Mouse (Mus musculus) neural tube, embryonic 12.5 days (tissue): ENCODE results near the gene Mettl9. TPM values are rescaled to one million over a fixed set of nuclear protein-coding genes. Genes with fewer than 3 reads are reported as not detected.
A peak's percentile ranks its signal among the peaks of the same experiment; 100 is the strongest.

Experiments used
- ATAC-seq: fragments of 200-750 bp; cut with Nextera tagmentation; 2 replicates; pipeline ENCODE4 v1.8.0; 2017; ENCODE audit warnings: low read depth, mild to moderate bottlenecking, moderate TSS enrichment, moderate library complexity; ENCODE audit not compliant: low FRiP score
- H3K27ac ChIP-seq: fragments of 300-500 bp; sonication (generic); 2 replicates; pipeline ENCODE4 v1.5.1; 2016
- H3K27me3 ChIP-seq: fragments of 300-500 bp; sonication (generic); replicated peaks from 2 replicates; pipeline ENCODE4 v1.6.1; 2016; ENCODE audit warnings: mild to moderate bottlenecking
- H3K36me3 ChIP-seq: fragments of 300-500 bp; sonication (generic); 2 replicates; pipeline ENCODE4 v1.6.1; 2016; ENCODE audit warnings: mild to moderate bottlenecking
- H3K4me1 ChIP-seq: fragments of 300-500 bp; sonication (generic); 2 replicates; pipeline ENCODE4 v1.6.1; 2016
- H3K4me2 ChIP-seq: fragments of 300-500 bp; sonication (generic); replicated peaks from 2 replicates; pipeline ENCODE4 v1.6.1; 2016; ENCODE audit warnings: mild to moderate bottlenecking
- H3K4me3 ChIP-seq: fragments of 300-500 bp; sonication (generic); 2 replicates; pipeline ENCODE4 v1.5.1; 2016
- H3K9ac ChIP-seq: fragments of 300-500 bp; sonication (generic); 2 replicates; pipeline ENCODE4 v1.6.1; 2016; ENCODE audit warnings: mild to moderate bottlenecking
- H3K9me3 ChIP-seq: fragments of 300-500 bp; sonication (generic); 2 replicates; pipeline ENCODE4 v1.6.1; 2016; ENCODE audit warnings: mild to moderate bottlenecking
- WGBS: fragments of 180-500 bp; shearing (Covaris S2); methylation state at CpG from one replicate; pipeline ENCODE4 v1.1.7; 2016; 5-methylcytosine and 5-hydroxymethylcytosine counted together
- polyA plus RNA-seq: library from polyadenylated mRNA; unstranded; fragments of >200 nt; fragmentation: Nextera tagmentation; extraction: Ambion mirVana; gene quantifications from 2 replicates; pipeline ENCODE4 v1.2.1, GENCODE M21; 2016

Mettl9 gene
- polyA plus RNA-seq, 1 experiment from 2014 or later = 219 TPM

DNA sequence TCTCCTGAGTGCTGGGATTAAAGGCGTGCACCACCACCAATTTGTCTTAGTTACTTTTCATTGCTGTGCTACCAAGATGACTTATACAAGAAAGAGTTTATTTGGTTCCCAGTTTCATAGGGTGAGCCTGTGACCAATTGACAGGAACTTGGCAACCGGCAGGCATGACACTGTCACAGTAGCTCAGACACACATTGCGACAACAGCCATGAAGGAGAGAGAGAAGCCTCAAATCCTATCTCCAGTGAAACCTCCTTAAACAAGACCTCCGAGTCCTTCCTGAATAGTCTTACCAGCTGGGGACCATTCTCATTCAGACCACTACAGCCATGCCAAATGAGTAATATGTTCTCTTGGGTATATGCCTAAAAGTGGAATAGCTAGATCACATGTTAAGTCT is 18.8 kb downstream of the Mettl9 start:
- ATAC-seq = no peak
- Histone ChIP-seq H3K4me1 (no peaks in the 10 kb centered on the region), H3K36me3 (peaks cover 46% of the 10 kb centered on the region), H3K4me3 (no peak overlapping the region), H3K4me2 (no peak overlapping the region), H3K27me3 (no peaks in the 10 kb centered on the region), H3K9ac (no peak overlapping the region), H3K27ac (no peak overlapping the region), H3K9me3 (no peaks in the 10 kb centered on the region)
- 91% methylated on average over 4 of the region's 4 CpGs for WGBS

DNA sequence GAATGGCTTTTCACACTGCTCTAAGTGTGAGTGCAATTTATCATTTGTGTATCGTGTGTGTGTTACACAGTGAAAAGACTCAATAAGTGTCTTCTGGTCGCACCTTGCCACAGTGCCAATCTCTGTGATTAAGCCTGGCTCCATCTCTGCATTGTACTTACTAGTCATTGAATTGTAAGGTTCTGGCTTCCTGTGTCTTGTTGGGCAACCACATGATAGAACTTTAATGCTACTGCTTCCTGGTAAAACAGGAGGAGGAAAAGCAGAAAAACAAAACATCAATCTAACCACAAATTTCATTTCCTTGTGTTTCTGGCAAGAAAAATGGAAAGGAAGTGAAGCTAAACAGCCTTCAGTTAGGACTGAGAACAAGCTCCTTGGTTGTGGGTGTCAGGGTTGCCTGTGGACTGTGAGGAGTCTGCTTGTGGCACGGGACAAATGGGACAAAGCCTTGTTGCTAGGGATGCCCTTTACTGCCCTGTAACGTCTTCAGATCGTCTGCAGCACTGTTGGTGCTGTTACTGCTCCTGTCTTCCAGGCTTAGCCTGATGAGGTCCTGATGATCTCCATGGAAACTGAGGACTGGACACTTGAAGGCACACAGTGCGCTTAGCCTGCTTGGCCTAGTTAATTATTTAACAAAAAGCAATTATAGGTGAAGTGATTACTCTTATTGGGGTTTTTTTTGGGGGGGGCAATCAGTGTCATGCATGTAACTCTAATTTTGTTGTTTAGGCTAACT is 25.4 kb downstream of the Mettl9 start:
- H3K9me3 ChIP-seq = no peaks in the 10 kb centered on the region
- WGBS = 43% methylated on average over 6 of the region's 6 CpGs
- no peak overlapping the region for H3K4me2 ChIP-seq
- peaks cover 42% of the 10 kb centered on the region; the same call in 1 of the 2 replicates for H3K36me3 ChIP-seq
- no peak for ATAC-seq
- no peak overlapping the region for H3K4me3 ChIP-seq
- H3K27me3 ChIP-seq = no peaks in the 10 kb centered on the region
- no peak overlapping the region for H3K9ac ChIP-seq
- H3K27ac ChIP-seq = no peak overlapping the region
- H3K4me1 ChIP-seq = no peaks in the 10 kb centered on the region

DNA sequence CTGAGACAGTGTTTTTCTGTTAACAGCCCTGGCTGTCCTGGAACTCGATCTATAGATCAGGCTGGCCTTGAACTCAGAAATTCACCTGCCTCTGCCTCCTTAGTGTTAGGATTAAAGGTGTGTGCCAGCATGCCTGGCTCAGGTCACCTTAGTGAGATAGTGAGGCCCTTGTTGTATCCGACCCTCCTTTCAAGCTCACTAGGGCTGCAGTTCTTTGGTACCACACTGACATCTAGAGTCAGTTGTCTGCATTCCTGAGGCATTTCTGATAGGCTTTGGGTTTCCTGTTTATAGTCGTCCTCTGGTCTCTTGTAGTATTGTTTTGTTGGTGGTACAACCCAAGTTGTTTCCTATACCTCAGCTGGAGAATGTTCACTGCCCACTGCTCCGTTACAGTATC is 30.1 kb downstream of the Mettl9 start:
- H3K4me1 ChIP-seq = no peaks in the 10 kb centered on the region
- H3K9me3 ChIP-seq = no peaks in the 10 kb centered on the region
- H3K36me3 ChIP-seq = peaks cover 17% of the 10 kb centered on the region; the same call in 1 of the 2 replicates
- WGBS = 75% methylated on average over 4 of the region's 4 CpGs
- H3K27me3 ChIP-seq = no peaks in the 10 kb centered on the region
- H3K9ac ChIP-seq = no peak overlapping the region
- H3K4me3 ChIP-seq = no peak overlapping the region
- ATAC-seq = no peak
- H3K27ac ChIP-seq = no peak overlapping the region
- H3K4me2 ChIP-seq = no peak overlapping the region

DNA sequence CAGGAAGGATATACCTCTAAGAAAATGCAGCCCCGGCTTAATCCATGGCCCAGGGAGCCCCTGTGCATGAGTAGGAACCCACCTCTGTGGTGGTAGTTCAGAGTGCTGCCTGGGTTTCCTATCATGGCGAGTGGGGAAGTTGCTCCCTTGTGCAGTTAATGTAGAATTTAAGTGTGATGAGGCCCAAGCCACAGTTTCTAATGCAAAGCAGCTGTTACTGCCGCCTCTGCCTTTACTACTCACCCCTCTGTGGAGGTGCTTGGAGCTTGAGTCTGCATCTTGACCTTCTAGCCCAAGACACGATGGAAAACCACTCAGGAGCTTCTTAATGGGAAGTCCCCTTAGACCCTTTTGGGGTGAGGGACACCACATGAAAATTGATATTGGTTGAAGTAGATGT is 37.0 kb downstream of the Mettl9 start:
- no peaks in the 10 kb centered on the region for H3K27me3 ChIP-seq
- ATAC-seq = no peak
- no peak overlapping the region for H3K9ac ChIP-seq
- WGBS = 94% methylated on average over 4 of the region's 4 CpGs
- peaks cover 39% of the 10 kb centered on the region for H3K36me3 ChIP-seq
- no peak overlapping the region for H3K4me2 ChIP-seq
- no peak overlapping the region for H3K27ac ChIP-seq
- H3K4me3 ChIP-seq = no peak overlapping the region
- no peaks in the 10 kb centered on the region for H3K4me1 ChIP-seq
- H3K9me3 ChIP-seq = no peaks in the 10 kb centered on the region

DNA sequence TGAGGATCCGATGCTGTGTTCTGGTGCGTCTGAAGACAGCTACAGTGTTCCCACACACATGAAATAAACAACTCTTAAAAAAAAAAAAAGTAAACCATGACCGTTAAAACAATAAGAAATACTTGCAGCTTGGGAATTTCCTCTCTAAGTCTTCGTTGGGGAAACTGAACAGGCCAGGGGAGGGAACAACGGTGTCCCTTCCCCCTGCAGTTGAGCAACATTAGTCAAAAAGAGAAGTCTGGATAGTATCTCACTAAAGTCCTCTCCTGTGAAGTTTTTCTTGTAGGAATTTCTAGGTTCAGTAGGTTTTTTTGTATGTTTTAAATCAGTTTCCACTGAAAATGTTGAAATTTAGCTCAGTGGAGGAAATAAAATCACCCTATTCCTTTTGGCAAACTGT is 38.3 kb downstream of the Mettl9 start:
- WGBS = 92% methylated on average over 5 of the region's 5 CpGs
- Histone ChIP-seq H3K9ac (no peak overlapping the region), H3K36me3 (peaks cover 45% of the 10 kb centered on the region), H3K27me3 (no peaks in the 10 kb centered on the region), H3K27ac (no peak overlapping the region), H3K4me3 (no peak overlapping the region), H3K9me3 (no peaks in the 10 kb centered on the region), H3K4me2 (no peak overlapping the region), H3K4me1 (no peaks in the 10 kb centered on the region)
- ATAC-seq = no peak

DNA sequence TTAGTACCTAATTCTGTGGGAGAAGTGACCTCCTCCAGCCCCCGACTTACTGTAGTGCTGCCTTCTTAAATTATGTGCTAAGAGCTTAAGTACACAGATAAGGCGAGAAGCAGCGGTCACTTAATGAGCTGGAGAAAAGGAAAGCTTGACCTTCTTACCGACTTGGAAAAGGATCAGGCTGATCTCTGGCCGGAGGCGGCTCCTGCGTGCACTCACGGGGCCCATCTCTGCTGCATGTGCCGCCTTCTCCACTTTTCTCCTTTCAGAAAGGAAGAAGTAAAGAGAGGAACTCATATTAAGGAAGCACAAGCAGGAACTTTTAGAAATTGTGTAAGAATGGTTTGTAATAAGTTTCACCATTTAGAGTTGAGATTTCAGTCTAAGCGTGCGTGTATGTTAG is 40.0 kb downstream of the Mettl9 start, which contains the start of gene Igsf6:
Igsf6 (minus strand) TSS at position 292 of the 400 bp plus-strand sequence.
- Histone ChIP-seq H3K9me3 (no peaks in the 10 kb centered on the region), H3K4me1 (no peaks in the 10 kb centered on the region), H3K27me3 (no peaks in the 10 kb centered on the region), H3K36me3 (peaks cover 49% of the 10 kb centered on the region), H3K9ac (no peak within 1 kb of the TSS), H3K4me3 (no peak within 1 kb of the TSS), H3K4me2 (no peak within 1 kb of the TSS), H3K27ac (no peak within 1 kb of the TSS)
- WGBS = 88% methylated on average over 11 of the region's 11 CpGs
- ATAC-seq = no peak

DNA sequence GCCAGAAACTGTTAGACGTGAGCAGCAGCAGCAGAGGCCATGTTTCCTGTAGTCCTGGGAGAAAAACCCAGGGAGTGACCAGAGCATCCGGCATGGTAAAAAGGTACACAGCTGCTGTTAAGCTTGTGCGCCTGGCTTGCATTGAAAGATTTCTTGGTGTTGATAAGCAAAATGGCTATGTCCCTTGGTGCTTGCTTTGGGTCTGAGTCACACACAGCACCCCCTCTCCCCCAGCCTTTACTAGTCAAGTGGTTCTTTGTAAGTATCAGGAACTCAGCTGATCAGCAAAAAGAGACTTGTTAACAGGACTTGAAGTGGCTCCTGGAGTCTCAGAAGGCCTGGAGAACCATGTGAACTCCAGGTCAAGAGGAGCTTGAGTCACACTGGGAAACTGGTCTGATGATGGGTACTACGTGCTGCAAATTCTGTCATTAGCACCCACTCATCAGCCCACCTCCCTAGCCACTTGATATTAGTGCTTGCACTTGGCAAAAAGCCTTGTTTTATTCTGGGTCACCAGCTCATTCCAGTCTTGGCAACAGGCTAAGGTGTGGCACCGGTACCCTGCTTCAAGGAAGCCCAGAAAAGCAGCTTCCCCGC is 40.7 kb downstream of the Mettl9 start:
- Histone ChIP-seq H3K36me3 (peaks cover 46% of the 10 kb centered on the region), H3K4me1 (no peaks in the 10 kb centered on the region), H3K4me3 (no peak overlapping the region), H3K27ac (no peak overlapping the region), H3K9ac (no peak overlapping the region), H3K4me2 (no peak overlapping the region), H3K27me3 (no peaks in the 10 kb centered on the region), H3K9me3 (no peaks in the 10 kb centered on the region)
- WGBS = 92% methylated on average over 6 of the region's 6 CpGs
- no peak for ATAC-seq

DNA sequence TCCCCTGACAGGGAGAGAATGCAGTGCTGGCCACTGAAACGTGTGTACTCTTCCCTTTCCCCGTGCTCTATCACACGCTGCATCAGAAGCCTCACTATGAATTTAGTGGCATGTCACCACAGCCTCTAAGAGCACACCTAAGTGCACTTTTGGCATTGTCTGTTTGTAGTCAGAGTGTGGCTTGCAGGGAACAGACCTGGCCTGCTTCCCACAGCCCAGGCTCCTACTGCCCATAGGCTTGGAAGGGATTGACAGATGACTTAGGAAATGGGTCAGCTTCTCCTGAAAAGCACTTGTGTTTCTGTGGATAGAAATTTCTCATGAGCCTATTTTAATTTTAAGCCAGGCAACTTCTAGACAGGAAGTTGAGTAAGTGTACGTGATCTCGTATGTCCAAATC is 41.2 kb downstream of the Mettl9 start:
- peaks cover 40% of the 10 kb centered on the region for H3K36me3 ChIP-seq
- no peaks in the 10 kb centered on the region for H3K27me3 ChIP-seq
- no peak for ATAC-seq
- no peak overlapping the region for H3K27ac ChIP-seq
- H3K9me3 ChIP-seq = no peaks in the 10 kb centered on the region
- 95% methylated on average over 5 of the region's 5 CpGs for WGBS
- no peak overlapping the region for H3K9ac ChIP-seq
- H3K4me2 ChIP-seq = no peak overlapping the region
- no peak overlapping the region for H3K4me3 ChIP-seq
- H3K4me1 ChIP-seq = no peaks in the 10 kb centered on the region

DNA sequence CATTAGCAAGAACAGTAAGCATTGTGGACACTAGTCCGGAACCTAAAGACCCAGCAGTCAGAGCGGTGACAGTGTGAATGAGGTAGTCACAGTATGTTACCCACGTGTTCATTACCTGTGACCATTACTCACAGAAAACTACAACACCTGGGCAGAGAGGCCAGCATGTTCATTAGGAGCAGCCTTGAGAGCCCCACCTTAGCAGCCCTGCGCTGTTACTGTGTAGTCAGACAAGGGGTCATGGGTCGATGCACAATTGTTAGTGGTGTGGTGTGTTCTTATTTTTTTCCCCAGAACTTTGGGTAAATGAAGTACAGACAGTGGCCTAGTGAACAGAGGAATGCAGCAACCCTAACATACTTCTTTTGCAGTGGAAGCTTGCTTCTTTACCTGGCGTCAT is 43.1 kb downstream of the Mettl9 start:
- WGBS = 89% methylated on average over 6 of the region's 6 CpGs
- no peak overlapping the region for H3K4me2 ChIP-seq
- H3K27ac ChIP-seq = no peak overlapping the region
- H3K27me3 ChIP-seq = no peaks in the 10 kb centered on the region
- H3K9me3 ChIP-seq = no peaks in the 10 kb centered on the region
- peak; percentile 43; the same call in 1 of the 2 replicates for ATAC-seq
- H3K4me1 ChIP-seq = no peaks in the 10 kb centered on the region
- H3K4me3 ChIP-seq = no peak overlapping the region
- no peak overlapping the region for H3K9ac ChIP-seq
- H3K36me3 ChIP-seq = peaks cover 27% of the 10 kb centered on the region; the same call in 1 of the 2 replicates

DNA sequence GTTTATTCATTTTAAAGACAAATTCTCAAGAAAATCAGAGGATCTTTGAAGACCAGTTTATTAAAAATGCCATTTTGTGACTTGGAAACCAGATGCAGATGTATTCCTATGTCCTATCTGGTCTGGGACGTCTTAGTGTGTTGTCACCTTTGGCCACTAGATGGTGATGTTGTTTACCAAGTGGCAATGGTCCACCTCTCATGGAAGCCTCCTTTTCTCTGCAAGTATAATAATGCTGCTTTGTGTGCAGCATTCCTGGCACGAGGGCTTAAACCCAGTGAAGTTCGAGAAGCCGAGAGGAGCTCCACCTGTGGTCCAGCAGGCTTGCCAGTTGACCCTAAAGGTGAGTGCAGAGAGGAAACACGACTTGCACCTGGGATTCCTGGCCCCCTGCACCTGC is 43.6 kb downstream of the Mettl9 start:
- H3K4me1 ChIP-seq = no peaks in the 10 kb centered on the region
- H3K9me3 ChIP-seq = no peaks in the 10 kb centered on the region
- peak; percentile 87 for ATAC-seq
- H3K27ac ChIP-seq = no peak overlapping the region
- WGBS = 17% methylated on average over 5 of the region's 5 CpGs
- no peak overlapping the region for H3K4me2 ChIP-seq
- no peaks in the 10 kb centered on the region for H3K27me3 ChIP-seq
- no peak overlapping the region for H3K9ac ChIP-seq
- H3K4me3 ChIP-seq = no peak overlapping the region
- H3K36me3 ChIP-seq = peaks cover 27% of the 10 kb centered on the region; the same call in 1 of the 2 replicates

DNA sequence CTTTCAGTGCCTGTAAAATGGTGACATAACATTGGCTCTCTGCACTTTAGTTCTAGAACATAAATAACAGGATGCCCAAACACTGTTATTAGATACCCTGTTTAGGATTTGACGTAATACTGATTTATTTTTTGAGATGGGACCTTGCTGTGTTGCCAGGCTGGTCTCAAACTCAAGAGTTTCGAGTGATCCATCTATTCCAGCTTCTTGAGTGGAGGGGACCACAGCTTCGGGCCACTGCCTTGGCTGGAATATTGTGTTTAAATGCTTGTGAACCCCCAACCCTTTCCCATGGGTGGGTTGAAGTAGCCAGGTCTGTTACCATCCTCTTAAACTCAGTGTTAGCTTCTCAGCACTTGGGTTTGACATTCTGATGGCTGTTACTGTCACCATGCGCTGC is 47.1 kb downstream of the Mettl9 start, which contains the start of gene Otoa:
Otoa (plus strand) TSS at position 301 of the 400 bp plus-strand sequence.
- Histone ChIP-seq H3K9ac (no peak within 1 kb of the TSS), H3K27me3 (no peaks in the 10 kb centered on the region), H3K4me2 (no peak within 1 kb of the TSS), H3K4me1 (0 out of 2 replicates have a peak, but pooled peaks cover 6% of the 10 kb centered on the region), H3K36me3 (peaks cover 17% of the 10 kb centered on the region; the same call in 1 of the 2 replicates), H3K27ac (no peak within 1 kb of the TSS), H3K4me3 (no peak within 1 kb of the TSS), H3K9me3 (no peaks in the 10 kb centered on the region)
- 96% methylated on average over 4 of the region's 4 CpGs for WGBS
- ATAC-seq = no peak

DNA sequence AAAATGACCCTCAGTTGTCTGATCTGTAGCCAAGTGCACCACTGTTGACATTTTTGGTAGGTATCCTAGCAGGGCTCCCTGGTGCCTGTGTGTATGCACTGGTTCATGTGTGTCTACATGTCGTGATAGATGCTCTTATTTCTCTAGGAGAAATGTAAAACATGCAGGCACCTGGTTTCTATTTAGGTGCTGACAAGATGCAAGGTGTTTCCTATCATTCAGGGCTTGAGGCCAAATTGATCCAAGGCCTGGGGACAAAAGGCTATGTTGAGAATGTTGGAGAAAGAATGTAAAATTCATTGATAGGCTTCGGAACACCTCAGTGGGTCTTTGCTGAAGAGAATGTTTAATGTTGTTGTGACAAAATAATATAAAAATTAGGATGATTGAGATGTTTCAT is 47.6 kb downstream of the Mettl9 start:
- ATAC-seq = no peak
- Histone ChIP-seq H3K9me3 (no peaks in the 10 kb centered on the region), H3K36me3 (peaks cover 13% of the 10 kb centered on the region; the same call in 1 of the 2 replicates), H3K4me3 (no peak overlapping the region), H3K9ac (no peak overlapping the region), H3K4me1 (0 out of 2 replicates have a peak, but pooled peaks cover 6% of the 10 kb centered on the region), H3K27me3 (no peaks in the 10 kb centered on the region), H3K27ac (no peak overlapping the region), H3K4me2 (no peak overlapping the region)
- 89% methylated on average over 2 of the region's 2 CpGs for WGBS
